Mouse (Mus musculus) CH12.LX (cell line): ENCODE results near the gene Pdcd6ip. TPM values are rescaled to one million over a fixed set of nuclear protein-coding genes. Genes with fewer than 3 reads are reported as not detected.

ENCODE experiments used
- DNase-seq: peaks from one replicate; pipeline ENCODE4 v3.0.0-alpha.2; 2013; ENCODE audit errors: extremely low read depth
- H3K27ac ChIP-seq: 2 replicates; pipeline ENCODE4 v1.5.1; 2012; ENCODE audit warnings: low read depth, mild to moderate bottlenecking, control low read depth, moderate library complexity; ENCODE audit not compliant: insufficient read depth
- H3K27me3 ChIP-seq: replicated peaks from 2 replicates; pipeline ENCODE3; 2012; ENCODE audit warnings: inconsistent platforms
- H3K36me3 ChIP-seq, 2 experiments: replicated peaks in 1 of 2; 2 replicates each; pipeline versions ENCODE3 to v1.6.1; 2012; ENCODE audit warnings: inconsistent platforms in 1 of 2, low read length in 1 of 2, mild to moderate bottlenecking in 1 of 2, mixed read lengths in 1 of 2, moderate library complexity in 1 of 2; ENCODE audit not compliant: control insufficient read depth in 1 of 2, insufficient read depth in 1 of 2
- H3K4me1 ChIP-seq, 2 experiments: 2 replicates each; pipeline ENCODE4 v1.6.1; 2012; ENCODE audit warnings: inconsistent platforms in 1 of 2, moderate library complexity in 1 of 2; ENCODE audit not compliant: insufficient read depth in 2 of 2, control insufficient read depth in 1 of 2
- H3K4me2 ChIP-seq: 2 replicates; pipeline ENCODE4 v1.6.1; 2012; ENCODE audit warnings: low read depth, mild to moderate bottlenecking, control low read depth; ENCODE audit not compliant: poor library complexity, insufficient read depth, severe bottlenecking
- H3K4me3 ChIP-seq, 3 experiments: fragments of 150-350 bp in 1 of 3; sonication (generic) in 1 of 3; replicated peaks in 1 of 3; 2 replicates each; pipeline versions ENCODE3 to v1.5.1; 2011 to 2012; ENCODE audit warnings: low read depth in 2 of 3, low read length in 2 of 3, mild to moderate bottlenecking in 2 of 3, moderate library complexity in 2 of 3, control low read depth in 1 of 3, improper control_type of control experiment in 1 of 3, inconsistent platforms in 1 of 3, mixed read lengths in 1 of 3; ENCODE audit not compliant: poor library complexity in 1 of 3
- H3K79me2 ChIP-seq: replicated peaks from 2 replicates; pipeline ENCODE4 v1.6.1; 2012; ENCODE audit warnings: mild to moderate bottlenecking, moderate library complexity; ENCODE audit not compliant: control insufficient read depth, poor library complexity, insufficient read depth, severe bottlenecking; ENCODE audit errors: extremely low read depth
- H3K9ac ChIP-seq: 2 replicates; pipeline ENCODE4 v1.6.1; 2012; ENCODE audit warnings: low read depth, mild to moderate bottlenecking, control low read depth, moderate library complexity; ENCODE audit not compliant: insufficient read depth
- H3K9me3 ChIP-seq: replicated peaks from 2 replicates; pipeline ENCODE3; 2012; ENCODE audit warnings: low read length, inconsistent platforms, mixed read lengths
- CHD2 ChIP-seq: IDR thresholded peaks from 2 replicates; pipeline ENCODE4 v1.6.1; 2011; ENCODE audit warnings: low read length, improper control_type of control experiment
- CTCF ChIP-seq, 2 experiments: IDR thresholded peaks in 1 of 2; conservative IDR thresholded peaks in 1 of 2; 2 replicates each; pipeline ENCODE4 v1.5.1; 2011 to 2012; ENCODE audit warnings: low read depth in 2 of 2, low read length in 2 of 2, improper control_type of control experiment in 1 of 2, inconsistent platforms in 1 of 2, mild to moderate bottlenecking in 1 of 2, moderate library complexity in 1 of 2
- ELF1 ChIP-seq: IDR thresholded peaks from 2 replicates; pipeline ENCODE4 v1.6.1; 2014; ENCODE audit warnings: low read depth, mild to moderate bottlenecking, inconsistent platforms, low read length, improper control_type of control experiment
- EP300 ChIP-seq: IDR thresholded peaks from 2 replicates; pipeline ENCODE4 v1.6.1; 2011; ENCODE audit warnings: low read length, improper control_type of control experiment
- GABPA ChIP-seq: IDR thresholded peaks from 2 replicates; pipeline ENCODE4 v1.6.1; 2012; ENCODE audit warnings: low read depth, low read length, improper control_type of control experiment, inconsistent platforms; ENCODE audit not compliant: insufficient replicate concordance
- IRF4 ChIP-seq: IDR thresholded peaks from 2 replicates; pipeline ENCODE4 v1.6.1; 2014; ENCODE audit warnings: low read depth, mild to moderate bottlenecking, inconsistent platforms, low read length, improper control_type of control experiment
- MAFK ChIP-seq: IDR thresholded peaks from 2 replicates; pipeline ENCODE4 v1.6.1; 2011; ENCODE audit warnings: low read length, improper control_type of control experiment; ENCODE audit not compliant: insufficient replicate concordance
- MAX ChIP-seq: IDR thresholded peaks from 2 replicates; pipeline ENCODE4 v1.6.1; 2011; ENCODE audit warnings: low read length, improper control_type of control experiment
- MEF2A ChIP-seq: IDR thresholded peaks from 2 replicates; pipeline ENCODE4 v1.6.1; 2014; ENCODE audit warnings: low read depth, mild to moderate bottlenecking, inconsistent platforms, low read length, improper control_type of control experiment, borderline replicate concordance
- MYC ChIP-seq: IDR thresholded peaks from 2 replicates; pipeline ENCODE4 v1.6.1; 2011; ENCODE audit warnings: low read depth, mild to moderate bottlenecking, improper control_type of control experiment, low read length
- NELFE ChIP-seq: IDR thresholded peaks from 2 replicates; pipeline ENCODE4 v1.6.1; 2011; ENCODE audit warnings: low read depth, low read length, improper control_type of control experiment
- PAX5 ChIP-seq: IDR thresholded peaks from 2 replicates; pipeline ENCODE4 v1.6.1; 2012; ENCODE audit warnings: low read length, inconsistent platforms, mixed read lengths
- POLR2A ChIP-seq: IDR thresholded peaks from 2 replicates; pipeline ENCODE4 v1.6.1; 2011; ENCODE audit warnings: low read depth, mild to moderate bottlenecking, improper control_type of control experiment, low read length
- RAD21 ChIP-seq: IDR thresholded peaks from 2 replicates; pipeline ENCODE4 v1.6.1; 2011; ENCODE audit warnings: low read depth, mild to moderate bottlenecking, low read length, improper control_type of control experiment, moderate library complexity
- UBTF ChIP-seq: IDR thresholded peaks from 2 replicates; pipeline ENCODE4 v1.6.1; 2012; ENCODE audit warnings: low read depth, mild to moderate bottlenecking, inconsistent platforms, low read length, improper control_type of control experiment, moderate library complexity
- USF1 ChIP-seq: IDR thresholded peaks from 2 replicates; pipeline ENCODE4 v1.6.1; 2014; ENCODE audit warnings: low read depth, mild to moderate bottlenecking, inconsistent platforms, low read length, improper control_type of control experiment
- USF2 ChIP-seq: conservative IDR thresholded peaks from 2 replicates; pipeline ENCODE4 v1.6.1; 2011; ENCODE audit warnings: low read depth, low read length, improper control_type of control experiment
- ZKSCAN1 ChIP-seq: IDR thresholded peaks from 2 replicates; pipeline ENCODE4 v1.6.1; 2012; ENCODE audit warnings: low read depth, inconsistent platforms, low read length, improper control_type of control experiment, borderline replicate concordance
- dilution Hi-C: fragments of 300-500 bp; cut with MboI; formaldehyde crosslinking; loops from 2 replicates; pipeline ENCODE4 v1.14.3; 2020; ENCODE audit warnings: low sequenced_read_pairs; ENCODE audit not compliant: extremely low pct_unique_long_range_greater_than_20kb, extremely low pct_ligation_motif_present
- in situ Hi-C: fragments of 300-500 bp; cut with MboI; formaldehyde crosslinking; loops from 3 replicates; pipeline ENCODE4 v1.14.3; 2019; ENCODE audit warnings: low sequenced_read_pairs, low pct_ligation_motif_present, low pct_unique_long_range_greater_than_20kb, mixed read lengths
- polyA plus RNA-seq: library from polyadenylated mRNA; unstranded; fragments of >175 nt; gene quantifications from 2 replicates; pipeline ENCODE4 v1.2.1, GENCODE M21; 2012; ENCODE audit warnings: low read depth; ENCODE audit not compliant: insufficient read length
- total RNA-seq, 2 experiments: library from RNA; depleted of rRNA; stranded (reverse); fragments of 300-350 nt in 1 of 2; fragments of >200 nt in 1 of 2; gene quantifications; 2 replicates each; pipeline ENCODE4 v1.2.3; 2012 to 2014

Gene Pdcd6ip
- total and polyA plus RNA-seq, 3 experiments: 23.3 to 75.6 (median 29.5) TPM

DNA sequence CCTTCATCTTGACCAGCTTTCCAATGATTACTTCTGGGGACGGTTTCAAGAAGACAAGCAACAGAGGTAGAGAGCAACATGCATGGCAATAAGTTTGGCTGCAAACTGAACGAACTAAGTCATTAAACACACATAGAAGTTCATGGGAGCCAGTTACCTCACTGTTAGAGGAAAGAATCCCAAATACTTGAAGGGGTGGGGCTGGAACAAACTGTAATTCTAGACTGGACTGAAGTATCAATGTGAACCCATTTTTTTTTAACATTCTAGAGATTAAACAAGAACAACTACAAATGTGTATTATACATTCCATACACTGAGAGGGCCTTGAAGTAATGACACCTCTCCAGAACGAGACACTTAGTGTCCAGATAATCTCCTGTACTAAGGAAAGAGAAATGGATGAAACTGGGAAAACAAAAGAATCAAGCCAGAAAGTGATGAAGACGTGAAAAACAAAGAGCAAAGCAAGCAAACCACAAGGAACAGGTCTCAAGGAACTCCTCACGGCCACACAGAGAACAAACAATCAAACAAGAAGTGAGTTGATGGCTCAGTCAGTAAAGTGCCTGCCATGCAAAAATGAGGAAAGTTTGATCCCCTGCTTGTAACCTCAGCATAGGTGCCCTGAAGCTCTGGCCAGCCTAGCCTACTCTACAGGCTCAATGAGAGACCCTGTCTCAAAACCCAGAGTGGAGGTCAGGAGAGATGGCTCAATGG is 6.5 kb downstream of the Pdcd6ip start:
- Histone ChIP-seq H3K9ac (no peak overlapping the region), H3K27me3 (no peaks in the 10 kb centered on the region), H3K9me3 (no peaks in the 10 kb centered on the region), H3K4me2 (no peak overlapping the region), H3K4me3 (no peak overlapping the region), H3K4me1 (peaks cover 9 to 34% of the 10 kb centered on the region in 2 experiments; a peak in 3 of 4 replicates), H3K79me2 (peaks cover 61% of the 10 kb centered on the region), H3K27ac (no peak overlapping the region), H3K36me3 (peaks cover 7 to 66% of the 10 kb centered on the region in 2 experiments)
- DNase-seq: no peak
- in situ Hi-C loops: no loop called here
- dilution Hi-C loops: no loop called here
- TF ChIP-seq CHD2 (no peak), MYC (no peak), NELFE (no peak), ZKSCAN1 (no peak), IRF4 (no peak), ELF1 (no peak), CTCF (conservative IDR thresholded peaks at IDR 0.05 in 1 of 2, IDR thresholded peaks at IDR 0.05 in 1 of 2; ENCODE audit: low read depth in 2 of 2, low read length in 2 of 2) (no peak), MAFK (no peak), RAD21 (no peak), UBTF (no peak), USF2 (no peak), POLR2A (no peak), MAX (no peak), MEF2A (no peak), GABPA (no peak), USF1 (no peak)

DNA sequence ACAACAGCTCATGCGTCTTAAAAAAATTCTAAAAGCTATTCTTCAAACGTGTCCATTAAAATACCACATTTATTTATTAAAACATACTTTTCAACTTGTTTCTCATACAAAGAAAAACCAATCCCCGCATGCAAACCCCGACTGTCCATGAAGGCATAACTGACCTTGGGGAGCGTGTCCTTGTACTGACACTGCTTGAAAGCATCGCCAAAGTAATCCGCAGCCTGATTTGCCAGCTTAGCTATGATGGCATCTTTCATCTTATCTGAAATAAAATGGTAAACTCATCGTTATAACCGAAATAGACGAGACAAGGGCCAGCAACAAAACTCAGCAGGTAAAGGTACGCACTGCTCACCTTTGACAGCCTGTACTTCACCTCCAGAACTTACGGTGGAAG is 20.6 kb downstream of the Pdcd6ip start:
- no peak overlapping the region for H3K4me2 ChIP-seq
- H3K79me2 ChIP-seq: peaks cover 4% of the 10 kb centered on the region; the same call in 1 of the 2 replicates
- no peaks in the 10 kb centered on the region for H3K27me3 ChIP-seq
- no peaks in the 10 kb centered on the region for H3K4me1 ChIP-seq
- no peak overlapping the region for H3K9ac ChIP-seq
- DNase-seq: no peak
- peaks cover 51 to 88% of the 10 kb centered on the region in 2 experiments for H3K36me3 ChIP-seq
- H3K4me3 ChIP-seq: no peak overlapping the region
- H3K27ac ChIP-seq: no peak overlapping the region
- H3K9me3 ChIP-seq: no peaks in the 10 kb centered on the region
- dilution Hi-C loops: no loop called here
- in situ Hi-C loops: no loop called here
- TF ChIP-seq EP300 (no peak), PAX5 (no peak)
